Comparison of ENCODE assay signal across 8 mouse cellular contexts in genomic region chr7:80340793-80341192, GRCm38 (mm10). TPM values are rescaled to one million over a fixed set of nuclear protein-coding genes. Genes with fewer than 3 reads are reported as not detected.
DNase-seq lines count a peak whose midpoint lies in the region; ATAC-seq lines count a peak whose summit lies in the region.

Gene Unc45a (minus strand): TSS chr7:80341005.

- peak within 1 kb of the TSS; percentile 80 for H3K9ac ChIP-seq in hindbrain, embryonic 14.5 days

- no peaks in the 10 kb centered on the region for H3K27me3 ChIP-seq in hindbrain, embryonic 14.5 days (ENCODE audit: control insufficient read depth, insufficient read depth, low read length)

- H3K36me3 ChIP-seq in hindbrain, embryonic 14.5 days (replicated peaks; ENCODE audit: control insufficient read depth, insufficient read depth): peaks cover 22% of the 10 kb centered on the region

- H3K27ac ChIP-seq in hindbrain, embryonic 14.5 days: peak within 1 kb of the TSS; percentile 90

- H3K9me3 ChIP-seq in hindbrain, embryonic 14.5 days (ENCODE audit: control insufficient read depth, low read length): no peaks in the 10 kb centered on the region

- H3K4me3 ChIP-seq in hindbrain, embryonic 14.5 days (replicated peaks; ENCODE audit: low read length): peak within 1 kb of the TSS; percentile 72

- DNase-seq in adipocyte (ENCODE audit: low spot score): peak; percentile 72
- peak; percentile 69 to 72 for DNase-seq in cerebellum, postnatal 36 days
- peak; percentile 73 for DNase-seq in gastrocnemius, adult 18-20 months (ENCODE audit: low spot score)
- DNase-seq in hindbrain, embryonic 14.5 days (ENCODE audit: low spot score): peak; percentile 64
- DNase-seq in layer of hippocampus, postnatal 14 days (ENCODE audit: low spot score in 2 of 2): peak; percentile 34 to 67
- peak; percentile 82 for DNase-seq in lung, postnatal 25 days (ENCODE audit: low spot score)
- DNase-seq in retina, postnatal 1 day: peak; percentile 87
- peak; percentile 73 for DNase-seq in urinary bladder, postnatal 14 days (ENCODE audit: low spot score)

- H3K4me1 ChIP-seq in hindbrain, embryonic 14.5 days (replicated peaks; ENCODE audit: control insufficient read depth, insufficient read depth, low read length): peaks cover 52% of the 10 kb centered on the region

- ATAC-seq in hindbrain, embryonic 14.5 days (ENCODE audit: low FRiP score): peak; percentile 52

- 3% methylated on average over 11 of the region's 11 CpGs for WGBS in hindbrain, embryonic 14.5 days

- H3K4me2 ChIP-seq in hindbrain, embryonic 14.5 days (replicated peaks): peak within 1 kb of the TSS; percentile 83

RNA-seq across cellular contexts. Expression of gene Unc45a, which starts in this region (rescaled TPM):
- total RNA-seq in gastrocnemius, adult 18-20 months (2021): 10 to 100 TPM in 1 of 2 experiments, 1 to 10 TPM in 1; 9.9 to 10.1 TPM
- 43.3 and 43.9 TPM in 2 replicates for polyA plus RNA-seq in hindbrain, embryonic 14.5 days (2014; fragmentation: Nextera tagmentation; extraction: Ambion mirVana)
- total RNA-seq in layer of hippocampus, postnatal 14 days (2021): 10 to 100 TPM; 40.6 to 47.9 TPM

Comparison
In these comparisons a context has a peak if more than half of its experiments do, and no peak if none do; other contexts are left out.
1. Peak in every context shown above with its lines: DNase-seq, ATAC-seq, H3K4me3 ChIP-seq and H3K27ac ChIP-seq.